Mouse (Mus musculus) liver, embryonic 14.5 days (tissue): ENCODE data around the gene Plb1. TPM values are rescaled to one million over a fixed set of nuclear protein-coding genes. Genes with fewer than 3 reads are reported as not detected.

Experiments used
- ATAC-seq: fragments of 200-750 bp; cut with Nextera tagmentation; 2 replicates; pipeline ENCODE4 v1.8.0; 2017; ENCODE audit warnings: moderate number of reproducible peaks, mild to moderate bottlenecking, moderate library complexity; ENCODE audit not compliant: insufficient read depth
- DNase-seq, 3 experiments: peaks; one replicate each; pipeline ENCODE4 v3.0.0-alpha.2; 2012 to 2013; ENCODE audit warnings: low read depth in 3 of 3, low spot score in 3 of 3
- H3K27ac ChIP-seq: fragments of 300-500 bp; sonication (generic); 2 replicates; pipeline ENCODE4 v1.5.1; 2014; ENCODE audit warnings: moderate library complexity, mild to moderate bottlenecking, control low read depth, inconsistent platforms
- H3K27me3 ChIP-seq: fragments of 300-500 bp; sonication (generic); 2 replicates; pipeline ENCODE4 v1.6.1; 2014; ENCODE audit warnings: mild to moderate bottlenecking, low read length, moderate library complexity; ENCODE audit not compliant: control insufficient read depth, insufficient read depth
- H3K36me3 ChIP-seq: fragments of 300-500 bp; sonication (generic); replicated peaks from 2 replicates; pipeline ENCODE4 v1.6.1; 2014; ENCODE audit warnings: low read depth; ENCODE audit not compliant: control insufficient read depth, insufficient read depth
- H3K4me1 ChIP-seq, 2 experiments: fragments of 200-500 bp in 1 of 2; fragments of 300-500 bp in 1 of 2; sonication (generic) in 1 of 2; replicated peaks; 2 replicates each; pipeline ENCODE4 v1.6.1; 2012 to 2014; ENCODE audit warnings: antibody characterized with exemption in 1 of 2, inconsistent platforms in 1 of 2, low read length in 1 of 2; ENCODE audit not compliant: control insufficient read depth in 2 of 2, insufficient read depth in 2 of 2
- H3K4me2 ChIP-seq: fragments of 300-500 bp; sonication (generic); 2 replicates; pipeline ENCODE4 v1.6.1; 2014; ENCODE audit warnings: low read depth, mild to moderate bottlenecking, control low read depth, moderate library complexity
- H3K4me3 ChIP-seq, 2 experiments: fragments of 200-500 bp in 1 of 2; fragments of 300-500 bp in 1 of 2; sonication (generic) in 1 of 2; 2 replicates each; pipeline ENCODE4 v1.5.1; 2012 to 2014; ENCODE audit warnings: low read depth in 2 of 2, low read length in 2 of 2, mild to moderate bottlenecking in 2 of 2, control low read depth in 1 of 2, inconsistent platforms in 1 of 2, moderate library complexity in 1 of 2; ENCODE audit not compliant: insufficient read depth in 1 of 2
- H3K9ac ChIP-seq: fragments of 300-500 bp; sonication (generic); replicated peaks from 2 replicates; pipeline ENCODE4 v1.6.1; 2014; ENCODE audit warnings: mild to moderate bottlenecking, control low read depth, moderate library complexity
- H3K9me3 ChIP-seq: fragments of 300-500 bp; sonication (generic); 2 replicates; pipeline ENCODE4 v1.6.1; 2016; ENCODE audit warnings: low read length, mixed read lengths; ENCODE audit not compliant: control insufficient read depth
- CTCF ChIP-seq: IDR thresholded peaks from 2 replicates; pipeline ENCODE4 v1.5.1; 2016; ENCODE audit warnings: antibody characterized with exemption, low read depth, control low read depth
- EP300 ChIP-seq: IDR thresholded peaks from 2 replicates; pipeline ENCODE4 v1.6.1; 2016; ENCODE audit warnings: antibody characterized with exemption, low read depth
- WGBS: fragments of 180-500 bp; shearing (Covaris S2); extraction: QIAGEN DNeasy Blood & Tissue Kit; methylation state at CpG from one replicate; pipeline ENCODE4 v1.1.7; 2014; ENCODE audit not compliant: insufficient replicate concordance; 5-methylcytosine and 5-hydroxymethylcytosine counted together
- polyA plus RNA-seq, 2 experiments: library from polyadenylated mRNA; depleted of rRNA in 1 of 2; stranded (reverse) in 1 of 2; unstranded in 1 of 2; fragments of >200 nt; fragmentation: Nextera tagmentation in 1 of 2; extraction: Ambion mirVana in 1 of 2; gene quantifications; 2 replicates each; pipeline versions ENCODE4 v1.2.1 to v1.2.3; 2012 to 2014

Gene Plb1
- polyA plus RNA-seq, 2 experiments = 0.02 TPM; not detected in 1

DNA sequence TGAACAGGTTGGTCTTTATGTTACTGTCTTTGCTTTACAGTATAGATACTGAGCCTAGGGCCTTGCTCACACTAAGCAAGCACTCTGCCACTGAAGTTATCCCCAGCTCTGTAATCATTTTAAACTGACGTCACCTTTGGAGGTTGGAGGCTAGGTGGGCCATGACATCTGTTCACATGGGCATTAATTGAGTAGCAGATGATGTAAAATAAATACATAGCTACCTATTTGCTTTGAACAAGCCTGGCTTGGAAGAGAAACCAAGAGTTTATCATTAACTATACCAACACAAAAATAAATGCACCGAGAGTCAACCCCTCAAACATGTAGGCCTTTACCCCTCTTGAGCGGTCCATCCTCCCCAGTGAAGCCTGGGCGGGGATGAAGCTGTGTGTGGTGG lies 76.1 kb downstream of the Plb1 start:
- Histone ChIP-seq H3K27ac (no peak overlapping the region), H3K9ac (no peak overlapping the region), H3K36me3 (no peaks in the 10 kb centered on the region), H3K27me3 (no peaks in the 10 kb centered on the region; the same call in 1 of the 2 replicates), H3K4me2 (no peak overlapping the region), H3K4me3 (no peak overlapping the region), H3K4me1 (no peaks in the 10 kb centered on the region), H3K9me3 (no peaks in the 10 kb centered on the region)
- WGBS = 54% methylated on average over 4 of the region's 4 CpGs
- ATAC-seq (no peak), DNase-seq (no peak)
- TF ChIP-seq EP300 (no peak), CTCF (no peak)

DNA sequence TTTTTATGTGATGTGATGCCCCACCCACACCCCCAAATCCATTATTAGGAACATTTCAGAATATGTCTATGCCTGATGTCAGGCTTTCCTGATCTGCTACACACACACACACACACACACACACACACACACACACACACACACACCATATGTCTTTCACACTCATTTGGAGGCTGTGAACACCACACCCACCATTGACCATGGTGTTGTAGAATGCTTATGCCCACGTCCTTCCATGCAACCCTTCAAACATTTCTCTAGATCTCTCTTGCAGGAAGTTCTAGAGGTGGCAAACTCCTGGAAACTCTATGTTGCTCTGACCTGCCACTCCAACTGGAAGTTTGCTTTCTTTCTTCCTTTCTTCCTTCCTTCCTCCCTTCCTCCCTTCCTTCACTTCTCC lies 77.2 kb downstream of the Plb1 start:
- Histone ChIP-seq H3K4me1 (no peaks in the 10 kb centered on the region), H3K9me3 (no peaks in the 10 kb centered on the region), H3K36me3 (no peaks in the 10 kb centered on the region), H3K9ac (no peak overlapping the region), H3K4me3 (no peak overlapping the region), H3K27me3 (no peaks in the 10 kb centered on the region), H3K4me2 (no peak overlapping the region), H3K27ac (no peak overlapping the region)
- no peak for TF ChIP-seq CTCF
- no peak for TF ChIP-seq EP300
- no peak for DNase-seq
- no peak for ATAC-seq
- 31% methylated on average over 1 of the region's 1 CpGs for WGBS

DNA sequence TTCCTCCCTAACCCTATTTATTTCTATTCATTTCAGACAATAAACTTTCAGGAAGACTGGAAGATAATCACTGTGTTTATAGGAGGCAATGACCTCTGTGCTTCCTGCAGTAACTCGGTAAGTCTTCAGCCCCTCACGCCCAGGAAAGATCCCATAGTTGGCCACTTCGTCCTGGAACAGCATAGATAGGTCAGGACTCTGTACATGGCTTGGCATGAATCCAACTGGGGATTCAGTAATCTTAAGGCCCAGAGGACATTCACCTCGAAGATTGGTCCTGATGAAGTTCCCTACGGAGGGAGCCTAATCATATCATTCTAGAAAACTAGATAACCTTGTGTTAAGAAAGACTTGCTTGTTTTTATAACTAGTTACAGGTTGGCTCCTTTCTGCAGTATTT lies 78.3 kb downstream of the Plb1 start:
- Histone ChIP-seq H3K9me3 (no peaks in the 10 kb centered on the region), H3K27me3 (no peaks in the 10 kb centered on the region), H3K4me1 (no peaks in the 10 kb centered on the region), H3K4me2 (no peak overlapping the region), H3K27ac (no peak overlapping the region), H3K4me3 (no peak overlapping the region), H3K9ac (no peak overlapping the region), H3K36me3 (no peaks in the 10 kb centered on the region)
- ATAC-seq (no peak), DNase-seq (no peak)
- 39% methylated on average over 5 of the region's 5 CpGs for WGBS
- no peak for TF ChIP-seq EP300
- no peak for TF ChIP-seq CTCF

DNA sequence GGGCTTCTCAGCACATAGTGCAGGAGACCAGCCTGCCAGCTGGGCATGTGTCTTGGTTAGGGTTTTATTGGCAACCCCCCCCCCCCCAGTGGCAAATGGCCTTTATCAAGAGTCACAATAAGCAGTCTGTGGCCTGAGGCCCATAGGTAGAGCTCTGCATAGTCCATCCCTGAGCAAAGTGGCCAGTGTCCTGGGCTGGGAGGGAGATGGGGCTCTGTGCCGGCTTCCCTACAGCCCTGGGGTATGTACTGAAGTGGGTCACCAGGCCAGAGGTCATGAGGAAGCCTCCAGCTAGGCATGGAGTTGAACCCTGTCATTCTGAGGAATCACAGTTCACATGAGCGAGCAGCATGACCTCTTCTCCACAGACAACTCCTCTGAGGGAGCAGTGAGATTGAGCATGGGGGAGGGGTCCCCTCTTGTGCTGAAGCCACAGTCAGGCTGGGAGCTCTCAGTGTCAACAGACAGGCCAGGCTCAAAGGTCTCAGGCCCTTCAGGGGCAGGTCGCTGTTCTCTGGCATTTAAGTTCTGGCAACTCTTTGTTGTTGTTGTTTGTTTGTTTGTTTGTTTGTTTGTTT lies 79.2 kb downstream of the Plb1 start:
- no peaks in the 10 kb centered on the region for H3K9me3 ChIP-seq
- TF ChIP-seq CTCF (no peak), EP300 (no peak)
- no peaks in the 10 kb centered on the region for H3K4me1 ChIP-seq
- no peak for DNase-seq
- no peak for ATAC-seq
- no peak overlapping the region for H3K27ac ChIP-seq
- 62% methylated on average over 3 of the region's 3 CpGs for WGBS
- H3K9ac ChIP-seq = no peak overlapping the region
- no peak overlapping the region for H3K4me3 ChIP-seq
- H3K27me3 ChIP-seq = no peaks in the 10 kb centered on the region
- H3K4me2 ChIP-seq = no peak overlapping the region
- H3K36me3 ChIP-seq = no peaks in the 10 kb centered on the region

DNA sequence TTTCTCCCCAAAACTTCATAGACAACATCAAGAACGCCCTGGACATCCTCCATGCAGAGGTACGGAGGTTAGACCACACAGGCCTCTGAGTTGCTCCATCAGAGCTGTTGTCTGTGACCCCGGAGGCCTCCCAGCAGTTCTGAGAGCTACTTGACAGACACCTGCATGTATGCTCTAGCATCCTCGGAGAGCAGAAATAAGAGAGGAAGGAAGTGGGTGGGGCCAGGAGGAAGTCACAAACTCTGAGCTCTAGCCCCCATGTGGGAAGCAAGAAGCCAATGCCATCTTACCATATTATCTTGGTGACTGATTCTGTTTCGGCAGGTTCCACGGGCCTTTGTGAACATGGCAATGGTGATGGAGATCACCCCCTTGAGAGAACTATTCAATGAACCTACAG lies 81.2 kb downstream of the Plb1 start:
- TF ChIP-seq EP300 (no peak), CTCF (no peak)
- no peak for DNase-seq
- H3K9me3 ChIP-seq = no peaks in the 10 kb centered on the region
- no peak overlapping the region for H3K9ac ChIP-seq
- H3K36me3 ChIP-seq = no peaks in the 10 kb centered on the region
- WGBS = 29% methylated on average over 6 of the region's 6 CpGs
- H3K27ac ChIP-seq = no peak overlapping the region
- H3K4me3 ChIP-seq = no peak overlapping the region
- no peaks in the 10 kb centered on the region for H3K4me1 ChIP-seq
- H3K4me2 ChIP-seq = no peak overlapping the region
- ATAC-seq = no peak
- H3K27me3 ChIP-seq = no peaks in the 10 kb centered on the region
